Mouse (Mus musculus) kidney, postnatal 25 days (tissue): ENCODE data around the gene Glul.
"Not testable (repeated sequence)": the region's sequence is repeated elsewhere in the genome, so short reads cannot be mapped to it uniquely, and the experiment has no call there.

Source experiments
- DNase-seq, 2 experiments: peaks; one replicate each; pipeline ENCODE4 v3.0.0; 2021; ENCODE audit warnings: mixed read lengths in 2 of 2

Gene Glul

DNA sequence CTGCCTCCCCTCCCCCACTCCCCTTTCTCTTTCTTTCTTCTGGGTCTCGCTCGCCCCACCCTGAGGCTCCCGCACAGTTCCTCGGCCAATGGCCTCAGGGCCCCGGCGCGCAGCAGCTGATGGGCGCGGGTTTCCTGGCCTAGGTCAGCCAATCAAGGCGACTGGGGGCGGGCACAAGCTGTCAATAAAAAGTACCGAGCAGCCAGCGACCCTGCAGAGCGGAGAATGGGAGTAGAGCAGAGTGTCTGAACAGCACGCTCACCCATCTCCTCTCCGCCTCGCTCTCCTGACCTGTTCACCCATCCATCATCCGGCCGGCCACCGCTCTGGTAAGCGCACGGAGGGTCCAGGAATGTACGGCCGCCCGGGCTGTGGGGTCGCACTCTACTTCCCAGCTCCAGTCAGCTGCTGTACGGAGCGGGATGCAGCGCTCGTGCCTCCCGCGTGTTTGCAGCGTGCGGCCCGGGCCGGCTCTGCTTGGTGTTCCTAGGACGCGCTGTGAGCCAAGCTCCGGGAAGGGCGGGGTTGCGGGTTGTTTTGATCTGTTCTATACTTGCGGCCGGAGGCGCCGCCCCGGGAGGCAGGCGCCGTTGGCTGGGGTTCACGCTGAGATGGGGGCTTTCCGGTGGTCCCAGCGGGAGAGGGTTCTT, at the start of gene Glul, which contains the start of gene Teddm2:
Gene Glul, plus strand, starts transcription at position 214 of the 650 bp plus-strand sequence.
Gene Teddm2, minus strand, starts transcription at position 498 of the 650 bp plus-strand sequence.
- peak; percentile 97 to 99 for DNase-seq

GRCm38 (mm10) chr1:153852696-153853095, 47.0 kb upstream of the Glul start:
- DNase-seq = not testable (repeated sequence)

DNA sequence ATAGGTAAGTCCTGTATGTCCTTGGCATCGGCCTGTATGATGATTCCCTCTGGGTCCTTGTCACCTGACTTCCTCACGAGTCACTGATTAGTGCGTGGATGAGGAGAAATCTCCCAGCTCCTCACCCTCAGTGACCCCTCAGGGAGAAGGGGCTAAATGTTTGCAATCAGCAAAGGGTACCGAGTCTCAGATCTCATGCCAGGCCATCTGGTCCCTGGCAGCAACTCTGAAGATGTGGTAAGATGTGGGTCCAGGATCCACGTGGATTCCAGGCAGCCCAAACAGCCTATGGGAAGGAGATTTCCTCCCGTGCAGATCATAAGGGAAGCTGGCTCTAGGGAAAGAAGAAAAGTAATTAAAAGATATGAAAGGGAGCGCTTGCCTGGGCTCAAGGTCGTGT, 43.8 kb upstream of the Glul start:
- DNase-seq = no peak

DNA sequence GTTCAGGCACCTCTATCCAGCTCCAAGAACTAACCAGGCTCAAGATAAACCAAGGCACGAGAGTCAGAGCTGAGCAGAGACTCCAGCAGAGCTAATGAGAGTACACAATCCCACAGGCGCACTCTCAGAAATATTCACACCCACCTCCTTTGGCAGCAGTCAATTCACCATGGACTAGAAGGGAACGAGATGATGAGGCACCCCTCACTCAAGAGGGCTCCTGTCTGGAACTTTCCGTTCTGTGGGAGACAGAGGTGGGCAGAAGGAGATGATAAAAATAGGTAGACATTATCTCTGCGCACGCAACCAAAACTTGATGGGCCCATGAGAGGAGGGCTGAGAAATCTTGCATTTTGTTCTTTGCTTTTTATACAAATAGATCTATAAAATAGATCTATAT, 25.7 kb upstream of the Glul start, which contains the start of gene Teddm1b:
Gene Teddm1b, plus strand, starts transcription at position 301 of the 400 bp plus-strand sequence.
- DNase-seq = no peak

GRCm38 (mm10) chr1:153880391-153880790, 19.4 kb upstream of the Glul start:
- not testable (repeated sequence) for DNase-seq

GRCm38 (mm10) chr1:153886024-153886633, 13.6 kb upstream of the Glul start:
- no peak for DNase-seq

GRCm38 (mm10) chr1:153890121-153890520, 9.6 kb upstream of the Glul start:
- DNase-seq = no peak

- no peak for DNase-seq
Observed at GRCm38 (mm10) chr1:153891442-153891841, 8.3 kb upstream of the Glul start, which contains the start of gene Teddm1a. Gene Teddm1a, plus strand, starts transcription at chr1:153891742.

GRCm38 (mm10) chr1:153893746-153894145, 6.0 kb upstream of the Glul start:
- DNase-seq = no peak

DNA sequence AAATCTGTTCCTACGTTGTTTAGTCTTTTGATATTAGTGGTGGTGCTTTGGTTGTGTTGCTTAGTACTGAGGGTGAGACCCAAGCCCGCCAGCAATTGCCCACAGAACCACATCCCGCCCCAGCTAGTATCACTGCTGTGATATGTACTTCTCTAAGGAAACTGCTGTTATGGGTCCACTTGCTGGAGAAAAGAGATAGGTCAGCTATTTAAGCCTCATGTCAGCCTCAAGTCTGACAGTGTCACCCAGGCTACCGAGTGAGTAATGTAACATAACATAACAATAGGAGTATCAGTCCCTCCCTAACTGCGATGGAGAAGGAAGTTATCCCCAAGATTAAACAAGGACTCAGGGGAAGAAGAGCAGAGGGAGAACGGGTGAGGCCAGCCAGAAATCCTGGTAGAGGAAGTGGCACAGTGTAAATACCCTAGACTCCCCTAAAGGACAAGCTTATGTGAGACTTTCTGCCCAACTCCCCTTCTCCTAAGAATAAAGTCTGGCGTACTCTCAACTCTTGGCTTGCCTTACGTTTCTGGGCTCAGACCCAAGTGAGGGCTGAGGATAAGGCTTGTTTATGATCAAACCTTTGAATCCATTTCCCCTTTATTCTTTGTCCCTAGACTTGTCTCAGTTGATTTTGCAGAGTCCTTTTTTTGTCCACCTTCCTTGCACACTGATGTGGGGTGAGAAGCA, 5.4 kb upstream of the Glul start:
- no peak for DNase-seq

DNA sequence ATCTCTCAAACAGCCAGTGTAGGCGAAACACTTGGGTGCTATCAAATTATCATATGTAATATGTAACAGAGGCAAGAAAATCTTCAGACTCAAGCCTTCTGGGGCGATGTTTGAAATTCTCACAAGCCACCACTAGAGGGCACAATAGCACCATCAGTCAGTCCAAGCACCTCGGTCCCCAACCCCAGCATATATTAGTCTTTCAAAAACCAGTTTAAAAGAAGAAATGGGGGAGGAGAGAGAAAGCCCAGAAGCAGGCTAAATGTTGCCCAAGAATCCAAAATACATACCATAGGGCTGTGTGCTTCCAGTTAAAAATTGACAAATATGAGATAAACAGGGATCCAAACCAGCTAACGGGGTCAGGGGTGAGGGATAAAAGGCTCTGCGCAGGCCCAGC, 4.8 kb upstream of the Glul start:
- peak; percentile 70 to 80 for DNase-seq

GRCm38 (mm10) chr1:153897196-153897595, 2.5 kb upstream of the Glul start:
- DNase-seq = no peak

GRCm38 (mm10) chr1:153898989-153899730, 584 bp upstream of the Glul start:
- no peak for DNase-seq

GRCm38 (mm10) chr1:153900381-153900780, 637 bp downstream of the Glul start:
- DNase-seq = peak in 1 of 2 experiments; percentile 35

GRCm38 (mm10) chr1:153900860-153901730, 1.4 kb downstream of the Glul start:
- DNase-seq = peak; percentile 55 to 78

DNA sequence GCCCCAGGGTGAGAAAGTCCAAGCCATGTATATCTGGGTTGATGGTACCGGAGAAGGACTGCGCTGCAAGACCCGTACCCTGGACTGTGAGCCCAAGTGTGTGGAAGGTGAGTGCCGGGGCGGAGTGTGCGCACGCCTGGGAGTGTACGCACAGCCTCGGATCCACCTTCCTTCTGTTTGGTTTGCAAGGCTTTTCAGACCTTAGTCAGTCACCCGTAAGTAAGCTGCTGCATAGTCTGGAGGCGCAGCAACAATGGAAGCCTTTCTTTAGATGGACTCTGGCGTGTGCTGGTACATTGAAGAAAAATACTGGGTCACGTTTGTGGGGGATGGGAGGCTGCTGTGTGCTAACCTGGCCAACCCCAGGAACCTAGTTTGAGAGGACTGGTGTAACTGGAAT, 3.3 kb downstream of the Glul start:
- peak in 1 of 2 experiments; percentile 10 for DNase-seq

GRCm38 (mm10) chr1:153904236-153904635, 4.5 kb downstream of the Glul start:
- no peak for DNase-seq

DNA sequence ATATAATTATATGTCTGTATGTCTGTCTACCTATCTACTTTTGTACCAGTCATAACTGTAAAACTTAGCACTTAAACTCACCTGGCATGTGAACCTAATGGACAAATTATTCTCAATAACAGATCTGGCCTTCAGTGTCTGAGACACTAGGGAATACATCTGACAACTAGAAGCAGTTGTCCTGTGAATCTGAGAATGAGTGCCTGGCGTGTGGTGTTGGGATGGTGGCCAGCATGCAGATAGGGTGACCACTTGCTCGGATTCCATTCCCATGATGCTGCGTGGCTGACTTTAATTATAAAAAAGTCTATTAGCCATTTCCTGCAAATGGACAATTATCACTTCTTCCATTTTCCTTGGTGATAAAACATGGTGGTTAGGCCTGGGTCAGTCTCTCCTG, 6.1 kb downstream of the Glul start:
- no peak for DNase-seq

DNA sequence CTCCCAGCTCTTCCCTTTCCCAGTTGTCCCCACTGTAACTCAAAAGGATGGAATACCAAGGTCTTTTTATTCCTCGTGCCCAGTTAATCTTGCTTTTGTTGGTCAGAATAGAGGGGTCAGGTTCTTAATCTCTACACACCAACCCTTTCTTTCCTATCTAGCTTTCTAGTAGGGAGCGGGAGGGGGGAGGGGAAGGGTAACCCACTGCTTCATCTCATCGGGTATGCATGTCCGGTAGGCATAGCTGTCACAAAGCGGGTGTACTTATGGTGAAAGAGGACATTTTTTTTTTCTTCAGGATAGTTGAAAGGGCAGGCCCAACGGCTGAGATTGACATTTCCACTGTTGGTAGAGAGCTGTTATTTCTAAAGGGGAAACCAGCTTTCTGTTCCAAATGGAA, 8.5 kb downstream of the Glul start:
- DNase-seq = no peak

GRCm38 (mm10) chr1:153908741-153909140, 9.0 kb downstream of the Glul start:
- DNase-seq = no peak

DNA sequence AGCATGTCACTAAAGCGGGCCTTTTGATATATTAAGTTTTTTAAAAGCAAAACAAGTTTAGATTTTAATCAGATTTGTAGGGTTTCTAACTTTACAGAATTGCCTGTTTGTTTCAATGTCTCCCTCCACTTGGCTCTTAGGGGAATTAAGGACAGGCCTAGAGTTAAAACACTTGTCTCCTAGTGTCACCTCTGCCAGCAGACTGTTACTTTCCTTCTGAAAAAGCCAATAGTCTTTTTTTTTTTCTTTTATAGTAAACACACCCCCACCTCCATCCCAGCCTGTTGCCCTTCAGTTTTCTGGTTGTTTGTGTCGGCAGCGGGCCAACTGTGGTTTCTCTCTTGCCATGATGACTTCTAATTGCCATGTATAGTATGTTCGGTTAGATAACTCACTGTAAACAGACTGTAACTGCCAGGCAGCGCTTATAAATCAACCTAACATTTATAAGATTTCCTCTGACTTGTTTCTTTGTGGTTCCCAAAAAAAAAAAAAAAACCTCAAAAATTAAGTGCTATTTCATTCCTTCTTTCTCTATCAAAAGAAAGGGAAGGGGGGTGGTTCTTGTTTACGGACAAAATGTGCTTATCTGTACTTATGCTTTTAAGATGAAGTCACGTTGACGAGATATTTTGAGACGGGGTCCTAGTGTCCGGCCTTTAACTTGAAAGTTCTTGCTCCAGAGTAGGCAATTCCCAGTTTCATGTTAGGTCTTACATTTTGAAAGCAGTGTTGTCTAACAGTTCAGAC, 9.6 kb downstream of the Glul start:
- DNase-seq = peak; percentile 34 to 56
